Mouse (Mus musculus): ENCODE results near the gene Mcm2. TPM values are rescaled to one million over a fixed set of nuclear protein-coding genes. Genes with fewer than 3 reads are reported as not detected.
A peak's percentile ranks its signal among the peaks of the same experiment; 100 is the strongest.

The Mcm2 gene
- polyA plus RNA-seq, 2 experiments from 2014 or later, result 27.0 to 41.8 TPM

DNA sequence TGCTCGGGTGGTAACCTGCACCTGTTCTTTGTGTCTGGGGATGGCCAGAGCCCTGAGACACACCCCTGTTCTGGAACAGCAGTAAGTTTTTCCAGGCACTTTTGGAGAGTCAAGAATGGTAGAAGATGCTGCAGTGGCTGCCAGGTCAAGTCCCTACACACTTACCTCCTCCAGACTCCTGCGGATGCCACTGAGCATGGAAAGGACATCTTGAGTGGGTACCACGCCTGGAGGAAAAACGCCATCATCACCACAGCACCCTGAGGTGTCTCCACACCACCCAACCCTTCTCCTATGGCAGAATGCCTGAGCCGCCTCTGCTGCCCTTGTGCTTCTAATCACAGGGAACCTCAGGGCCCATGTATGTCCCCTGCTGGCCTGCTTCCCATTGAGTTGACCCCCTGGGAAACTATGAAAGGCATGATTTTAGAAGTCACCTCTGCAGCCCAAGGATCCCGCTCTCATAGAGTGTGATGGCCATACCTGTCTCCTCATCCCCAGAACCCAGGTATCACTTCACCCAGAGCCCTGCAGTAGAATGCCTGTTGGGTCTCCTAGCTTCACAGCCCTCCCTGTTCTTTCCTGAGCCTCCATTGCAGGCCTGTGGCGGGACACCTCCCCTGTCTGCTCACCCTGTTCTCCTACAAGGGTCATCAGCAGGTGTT lies 53.5 kb downstream of the Mcm2 start:
- no peak for ATAC-seq

DNA sequence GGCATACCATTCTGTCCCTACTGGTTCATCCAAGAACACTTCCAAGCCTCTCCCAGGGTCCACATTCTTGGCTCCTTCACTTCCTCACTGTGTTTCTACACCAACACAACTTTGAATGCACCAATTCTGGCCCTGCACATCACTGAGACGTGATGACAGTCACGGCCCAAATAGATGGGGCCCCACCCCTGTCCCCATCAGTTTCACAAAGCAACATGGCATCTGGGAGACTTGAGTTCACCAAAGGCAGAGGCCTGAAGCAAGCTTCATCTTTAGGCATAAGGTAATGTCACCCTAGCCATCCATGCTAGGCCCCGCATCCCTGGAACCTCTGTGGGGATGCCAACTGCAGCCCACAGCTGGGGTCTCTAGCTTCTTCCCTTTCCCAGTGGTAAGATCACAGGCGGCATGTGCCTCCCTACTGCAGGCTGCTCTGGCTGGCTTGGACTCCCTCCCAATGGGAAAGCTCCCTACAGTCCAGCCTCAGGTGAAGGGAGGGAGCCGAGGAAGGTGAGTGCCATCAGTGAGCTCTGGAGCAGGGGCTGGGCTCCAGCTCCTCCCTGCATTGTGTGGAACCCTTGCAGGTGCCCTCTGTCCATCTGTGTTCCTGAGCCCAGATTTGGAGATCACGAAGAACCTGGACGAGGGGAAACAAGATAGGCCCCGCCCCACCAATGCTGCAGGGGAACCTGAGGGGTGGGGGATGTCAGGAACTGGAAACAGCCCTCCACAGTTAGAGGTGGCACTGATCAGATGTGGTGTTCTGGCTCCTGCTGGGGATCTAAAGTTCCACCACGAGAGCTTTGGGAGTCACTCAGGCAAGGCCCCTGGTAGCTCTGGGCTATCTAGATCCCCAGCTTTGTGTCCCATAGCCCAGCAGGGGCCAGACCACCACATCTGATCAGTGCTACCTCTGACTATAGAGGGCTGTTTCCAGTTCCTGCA lies 54.5 kb downstream of the Mcm2 start:
- no peak for ATAC-seq

DNA sequence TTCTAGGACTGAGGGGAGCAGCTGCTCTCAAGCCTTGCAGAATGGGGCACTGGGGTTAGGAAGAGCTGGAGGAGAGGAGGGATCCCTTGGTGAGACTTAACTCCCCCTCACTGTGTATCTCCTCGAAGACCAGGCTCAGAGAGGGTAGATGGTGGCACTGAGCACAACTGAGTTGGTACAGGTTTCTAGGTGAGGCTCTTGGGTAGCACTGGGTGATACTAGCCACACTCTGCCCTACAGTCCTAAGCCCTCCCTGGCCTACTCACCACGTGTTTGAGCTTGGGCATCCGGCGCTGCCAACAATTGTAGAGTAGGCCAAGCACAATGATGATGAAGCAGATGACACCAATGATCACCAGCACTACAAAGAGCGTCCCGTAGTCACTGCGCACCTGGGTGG lies 55.3 kb downstream of the Mcm2 start:
- no peak for ATAC-seq

DNA sequence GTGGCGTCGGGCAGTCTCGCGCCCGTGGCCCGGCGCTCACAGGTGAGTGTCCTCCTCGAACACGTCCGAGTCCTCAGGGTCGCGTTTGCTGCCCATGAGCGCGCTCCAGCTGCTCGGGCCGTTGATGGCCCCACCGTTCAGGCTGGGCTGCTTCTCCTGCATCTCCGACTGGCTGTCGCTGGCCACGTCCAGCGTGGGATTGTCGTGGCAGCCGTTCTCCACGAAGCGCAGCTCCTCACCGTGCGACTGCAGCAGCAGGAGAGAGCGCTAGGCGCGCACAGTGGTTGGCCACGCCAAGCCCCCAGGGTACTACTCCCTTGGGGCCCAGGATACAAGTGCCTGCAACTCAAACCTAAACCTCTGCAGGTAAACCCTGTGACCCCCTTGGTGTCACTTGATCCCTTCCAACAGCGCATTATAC lies 55.8 kb downstream of the Mcm2 start:
- no peak for ATAC-seq

DNA sequence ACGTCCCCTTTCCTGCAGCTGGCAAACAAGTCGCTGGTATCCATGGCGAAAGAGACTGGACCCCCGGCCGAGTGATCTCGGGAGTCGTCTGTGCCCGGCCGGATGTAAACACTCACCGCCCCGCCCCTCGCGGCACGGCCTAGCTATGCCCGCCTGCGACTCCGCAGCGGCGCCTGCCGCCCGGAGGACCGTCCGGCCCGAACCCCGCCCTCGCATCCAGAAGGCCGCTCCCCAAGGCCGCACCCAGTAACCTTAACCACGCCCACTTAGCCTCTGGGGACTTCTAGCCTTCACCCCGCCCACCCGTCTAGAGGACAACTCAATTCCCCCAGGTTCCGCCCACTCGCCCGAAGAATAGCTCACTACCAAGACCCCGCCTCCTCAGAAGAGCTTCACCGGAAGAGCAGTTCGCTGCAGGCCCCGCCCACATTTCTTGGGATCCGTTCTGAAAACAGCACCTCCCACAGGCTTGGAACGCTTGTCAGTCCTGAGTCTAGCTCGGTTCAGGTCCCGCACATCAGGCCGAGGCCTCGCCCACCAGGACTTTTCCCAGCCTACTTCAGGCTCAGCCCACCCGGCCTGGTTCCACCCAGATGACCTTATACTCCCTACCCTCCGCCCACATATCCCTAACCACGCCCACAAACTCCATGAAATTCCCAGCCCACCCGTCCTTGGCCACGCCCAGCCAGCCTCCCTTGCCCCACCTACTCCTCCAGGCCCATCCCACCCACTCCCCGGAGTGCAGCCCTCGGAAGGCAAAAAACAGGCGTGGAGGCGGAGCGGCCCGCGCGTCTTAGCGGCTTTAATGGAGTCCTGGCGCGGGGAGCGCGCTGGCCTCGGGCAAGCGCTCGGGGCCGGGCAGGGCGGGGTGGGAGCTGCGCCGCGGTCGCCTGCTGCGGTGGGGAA lies 56.5 kb downstream of the Mcm2 start, which contains the start of gene Abtb1:
Gene Abtb1, minus strand, starts transcription at position 204 of the 909 bp plus-strand sequence.
- peak; percentile 90 for ATAC-seq

DNA sequence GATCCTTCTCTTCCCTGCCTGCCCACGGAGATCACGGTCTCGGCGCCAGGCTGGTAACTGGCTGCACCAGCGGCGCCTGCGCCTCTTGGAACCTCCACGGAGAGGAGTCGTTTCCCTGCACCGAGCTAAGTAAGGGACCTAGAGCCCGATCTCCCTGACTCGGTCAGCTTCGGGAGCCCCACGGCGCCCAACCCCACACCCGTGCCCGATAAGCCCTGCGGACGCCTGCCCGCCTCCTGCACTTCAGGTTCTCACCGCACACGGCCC lies 57.1 kb downstream of the Mcm2 start:
- ATAC-seq, result no peak

DNA sequence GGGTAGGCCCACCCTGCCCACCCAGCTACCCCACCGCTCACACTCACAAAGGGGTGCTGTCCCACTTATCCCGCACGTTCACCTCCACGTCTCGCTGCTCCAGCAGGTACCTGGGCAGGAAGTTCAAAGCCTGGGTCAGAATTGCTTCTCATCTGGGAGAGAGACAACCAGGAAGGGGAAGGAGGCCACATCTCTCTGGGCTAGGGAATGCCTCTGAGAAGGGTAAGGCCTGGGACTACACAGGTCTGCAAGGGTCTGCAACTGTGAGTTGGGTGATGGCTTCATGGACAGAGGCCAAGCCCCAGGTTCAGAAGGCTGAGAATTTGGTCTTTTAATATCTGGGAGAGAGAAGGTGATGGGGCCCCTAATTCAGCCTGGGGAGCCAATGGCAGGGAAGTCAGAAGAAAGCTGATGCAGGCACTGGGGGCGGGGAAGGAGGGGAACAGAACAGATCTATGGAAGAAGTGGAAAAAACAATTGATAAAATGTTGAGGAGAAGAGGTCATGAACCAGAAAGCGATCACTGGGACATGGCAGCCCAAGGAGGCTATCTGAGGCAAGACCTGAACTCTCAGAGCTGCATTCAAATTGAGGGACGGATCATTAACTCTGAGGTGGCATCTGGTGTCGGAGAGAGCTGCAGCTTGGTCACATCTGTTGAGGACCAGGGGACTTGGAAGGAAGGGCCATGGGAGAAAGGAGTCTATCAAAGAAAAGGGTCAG lies 57.6 kb downstream of the Mcm2 start:
- no peak for ATAC-seq

DNA sequence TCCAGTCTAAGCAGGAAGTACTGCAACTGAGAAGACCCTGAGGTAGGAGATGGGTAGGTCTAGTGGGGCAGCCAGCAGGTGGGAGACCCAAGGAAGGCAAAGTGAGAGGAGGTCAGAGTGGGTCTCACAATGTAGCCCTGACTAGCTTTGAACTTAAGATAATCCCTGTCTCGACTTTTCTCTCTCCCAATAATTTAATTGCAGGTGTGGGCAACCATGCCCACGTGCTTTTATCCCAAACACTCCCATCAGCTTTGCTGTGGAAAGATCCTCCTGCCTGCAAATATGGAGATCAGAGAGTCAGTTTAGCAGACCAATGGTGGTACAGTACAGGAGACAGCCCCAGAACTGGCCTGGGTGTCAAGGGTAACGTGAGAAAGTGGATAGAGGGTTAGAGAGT lies 58.4 kb downstream of the Mcm2 start:
- ATAC-seq, result no peak

DNA sequence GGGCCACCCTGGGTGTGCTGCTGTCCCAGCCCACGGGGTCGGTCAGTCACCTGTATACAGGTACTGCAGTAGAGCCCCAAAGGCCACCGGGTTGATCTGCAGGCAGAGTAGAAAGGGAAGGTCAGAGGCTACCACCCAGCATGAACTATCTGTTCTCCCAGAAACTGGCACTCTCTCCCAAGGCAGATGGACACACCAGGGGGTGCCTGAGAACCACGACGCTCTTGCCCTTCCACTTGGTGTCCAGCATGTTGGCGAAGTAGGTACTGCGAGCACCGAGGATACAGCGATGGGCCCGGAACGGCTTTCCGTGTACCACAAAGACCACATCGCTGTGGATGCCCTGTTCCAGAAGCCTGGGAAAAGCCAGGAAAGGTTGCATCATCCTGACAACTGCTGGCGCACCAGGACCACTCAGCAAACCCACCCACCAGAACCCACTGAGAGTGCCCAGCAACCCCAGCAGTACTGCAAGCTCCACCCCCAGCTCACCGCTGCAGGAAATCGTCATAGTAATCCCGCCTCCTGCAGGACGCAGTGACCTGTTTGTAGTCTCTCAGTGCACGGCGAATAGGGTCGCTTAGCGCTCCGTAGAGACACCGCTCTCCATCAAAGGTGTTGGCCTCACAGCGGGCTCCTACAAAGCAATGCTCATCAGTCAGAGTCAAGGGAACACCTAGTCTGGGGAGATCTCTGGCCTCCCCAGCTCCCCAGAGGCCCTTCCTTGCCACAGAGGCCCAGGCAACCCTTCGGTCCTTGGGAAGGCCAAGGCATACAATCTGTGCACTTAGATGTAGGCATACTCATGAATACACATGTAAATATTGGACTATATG lies 59.2 kb downstream of the Mcm2 start:
- ATAC-seq, result no peak

DNA sequence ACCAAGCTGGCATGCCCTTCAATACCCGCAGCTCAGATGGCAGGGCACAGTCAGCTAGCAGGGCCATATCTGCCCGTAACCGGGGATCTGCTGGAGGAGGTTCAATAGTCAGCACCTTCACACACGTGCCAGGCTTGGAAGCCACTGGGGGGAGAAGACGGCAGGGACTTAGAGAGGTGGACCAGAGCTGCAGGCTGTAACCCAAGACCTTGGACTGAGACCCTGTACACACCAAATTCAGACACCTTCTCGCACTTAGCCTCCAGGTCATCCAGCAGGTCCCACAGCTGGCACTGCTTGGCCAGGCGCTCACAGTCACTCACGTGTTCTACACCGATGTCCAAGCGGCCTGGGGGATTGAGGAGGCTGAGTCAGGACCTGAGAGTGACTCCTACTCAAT lies 60.0 kb downstream of the Mcm2 start:
- no peak for ATAC-seq

DNA sequence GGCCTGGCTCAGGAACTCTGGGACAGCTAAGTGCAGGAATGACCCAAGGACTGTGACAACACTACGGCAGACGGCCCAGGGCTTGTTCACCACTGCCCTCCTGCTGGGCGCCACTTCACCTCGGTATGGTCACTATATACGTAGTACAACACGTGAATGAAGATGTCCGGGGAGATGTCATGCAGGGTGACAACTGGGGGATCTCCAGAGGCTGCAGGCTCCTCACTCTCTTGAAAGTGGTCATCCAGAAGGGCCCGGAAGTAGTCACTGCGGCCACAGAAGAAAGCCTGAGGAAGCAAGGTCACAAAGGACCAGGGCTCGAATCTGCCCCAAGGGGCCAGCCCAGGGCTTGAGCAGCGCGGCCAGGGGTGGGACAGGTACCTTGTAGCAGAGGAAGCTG lies 60.6 kb downstream of the Mcm2 start:
- ATAC-seq, result no peak

DNA sequence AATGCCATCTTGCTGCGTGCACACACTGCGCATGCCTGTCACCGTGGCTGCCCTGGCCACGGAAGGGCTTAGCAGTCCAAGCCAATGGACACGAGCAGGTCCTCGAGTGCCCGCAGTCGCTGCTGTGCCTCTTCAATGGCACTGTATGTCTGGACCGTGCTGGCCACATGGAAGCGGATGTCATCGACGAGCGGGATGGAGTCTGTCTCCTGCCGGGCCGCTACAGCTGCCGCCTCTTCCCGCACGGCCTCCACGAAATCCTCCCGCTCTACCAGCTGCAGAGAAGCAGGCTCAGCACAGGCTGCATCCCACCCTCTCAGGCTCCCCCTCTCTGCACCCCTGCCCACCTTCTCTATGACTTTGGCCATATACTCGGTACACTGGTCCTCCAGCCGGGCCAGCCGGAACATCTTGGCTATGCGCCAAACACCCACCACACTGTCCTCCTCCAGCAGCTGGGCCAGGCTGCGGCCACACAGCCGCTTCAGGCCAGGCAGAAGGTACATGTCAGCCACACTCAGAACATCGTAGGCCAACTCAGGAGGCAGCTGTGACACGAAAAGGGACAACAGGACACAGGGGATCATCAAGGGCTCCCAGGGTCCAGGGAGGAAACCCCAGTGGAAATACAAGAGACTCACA lies 62.3 kb downstream of the Mcm2 start:
- no peak for ATAC-seq

DNA sequence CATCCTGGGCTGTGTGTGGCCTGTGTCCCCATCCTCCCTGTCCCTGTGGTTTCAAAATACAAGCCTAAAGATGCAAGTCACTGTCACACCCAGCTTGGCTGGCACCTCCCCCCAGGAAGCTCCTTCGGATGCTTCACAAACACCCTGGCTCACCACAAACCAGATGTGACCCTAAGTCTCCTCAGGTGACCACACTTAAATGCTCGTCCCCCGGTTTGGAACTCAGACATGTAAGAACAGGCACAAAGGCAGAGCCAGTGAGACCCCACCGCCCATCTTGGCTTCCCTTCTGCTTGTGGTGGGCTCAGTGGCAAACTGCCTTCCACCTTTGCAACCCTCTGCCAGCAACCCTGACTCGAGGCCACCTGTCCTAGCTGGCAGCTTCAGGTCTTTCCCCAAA lies 63.5 kb downstream of the Mcm2 start:
- ATAC-seq, result no peak

Other genes starting within 250 kb of the Mcm2 start
- under 1 TPM; 0.53 to 0.75 TPM for gene Mgll, start 174.4 kb downstream of the Mcm2 start, polyA plus RNA-seq (2017; shearing (Covaris generic))
- gene Abtb1, start 56.8 kb downstream of the Mcm2 start, polyA plus RNA-seq (2017; shearing (Covaris generic)), result 10 to 100 TPM; 42.8 to 57.5 TPM
- gene Podxl2, start 23.7 kb downstream of the Mcm2 start, polyA plus RNA-seq (2017; shearing (Covaris generic)), result not detected
- gene Tpra1, start 3.5 kb upstream of the Mcm2 start, polyA plus RNA-seq (2017; shearing (Covaris generic)), result 10 to 100 TPM; 43.6 to 57.7 TPM